Mouse (Mus musculus) brain, adult 2 months (tissue): ENCODE results near the gene Myrf.
"Not testable (repeated sequence)": the region's sequence is repeated elsewhere in the genome, so short reads cannot be mapped to it uniquely, and the experiment has no call there.

Experiments used
- DNase-seq: peaks from one replicate; pipeline ENCODE4 v3.0.0; 2011; ENCODE audit warnings: low read depth, low spot score

The Myrf gene

GRCm38 (mm10) chr19:10176941-10177372 lies 63.6 kb downstream of the Myrf start:
- no peak for DNase-seq

- DNase-seq = no peak
Observed at GRCm38 (mm10) chr19:10176477-10176876, 64.1 kb downstream of the Myrf start.

GRCm38 (mm10) chr19:10174956-10175355 lies 65.6 kb downstream of the Myrf start:
- no peak for DNase-seq

GRCm38 (mm10) chr19:10173844-10174539 lies 66.6 kb downstream of the Myrf start:
- no peak for DNase-seq

GRCm38 (mm10) chr19:10173116-10173718 lies 67.3 kb downstream of the Myrf start:
- no peak for DNase-seq

- peak; percentile 83 for DNase-seq
Observed at GRCm38 (mm10) chr19:10171846-10172245, 68.7 kb downstream of the Myrf start.

GRCm38 (mm10) chr19:10171359-10171758 lies 69.2 kb downstream of the Myrf start:
- DNase-seq = no peak

GRCm38 (mm10) chr19:10170466-10170865 lies 70.1 kb downstream of the Myrf start:
- DNase-seq = no peak

GRCm38 (mm10) chr19:10169692-10170330 lies 70.7 kb downstream of the Myrf start:
- not testable (repeated sequence) for DNase-seq

- DNase-seq = no peak
Observed at GRCm38 (mm10) chr19:10169179-10169578, 71.4 kb downstream of the Myrf start.

GRCm38 (mm10) chr19:10168441-10168840 lies 72.1 kb downstream of the Myrf start:
- DNase-seq = no peak

- no peak for DNase-seq
Observed at GRCm38 (mm10) chr19:10167951-10168350, 72.6 kb downstream of the Myrf start.

- no peak for DNase-seq
Observed at GRCm38 (mm10) chr19:10167112-10167511, 73.4 kb downstream of the Myrf start.

GRCm38 (mm10) chr19:10165928-10166327 lies 74.6 kb downstream of the Myrf start:
- DNase-seq = not testable (repeated sequence)

GRCm38 (mm10) chr19:10163896-10164295 lies 76.7 kb downstream of the Myrf start:
- peak; percentile 16 for DNase-seq
